Mouse (Mus musculus) splenic B cell, adult 2 months (primary cell): ENCODE data around the gene Lsm14b.

Experiments used
- DNase-seq: peaks from one replicate; pipeline ENCODE4 v3.0.0-alpha.2; 2011; ENCODE audit warnings: low read depth, low spot score
- H3K27me3 ChIP-seq: 2 replicates; pipeline ENCODE4 v1.6.1; 2012; ENCODE audit warnings: mild to moderate bottlenecking, low read length, moderate library complexity, mixed read lengths; ENCODE audit not compliant: control insufficient read depth, poor library complexity, insufficient read depth, severe bottlenecking
- H3K36me3 ChIP-seq: 2 replicates; pipeline ENCODE4 v1.6.1; 2012; ENCODE audit warnings: mild to moderate bottlenecking, low read length, moderate library complexity, mixed read lengths; ENCODE audit not compliant: control insufficient read depth, poor library complexity, insufficient read depth, severe bottlenecking

Gene Lsm14b

GRCm38 (mm10) chr2:180024401-180025098 is at the start of gene Lsm14b:
Lsm14b (plus strand) TSS chr2:180024987.
- Histone ChIP-seq H3K27me3 (no peaks in the 10 kb centered on the region), H3K36me3 (no peaks in the 10 kb centered on the region)
- DNase-seq: peak; percentile 99

- no peak for DNase-seq
Observed at GRCm38 (mm10) chr2:179975851-179976250, 48.9 kb upstream of the Lsm14b start.

GRCm38 (mm10) chr2:179976295-179976627 is 48.5 kb upstream of the Lsm14b start:
- DNase-seq: no peak
- Histone ChIP-seq H3K36me3 (no peaks in the 10 kb centered on the region), H3K27me3 (no peaks in the 10 kb centered on the region)

More at GRCm38 (mm10) chr2:179975851-179976250, 48.9 kb upstream of the Lsm14b start:
- Histone ChIP-seq H3K36me3 (no peaks in the 10 kb centered on the region), H3K27me3 (no peaks in the 10 kb centered on the region)

- H3K27me3 ChIP-seq: no peaks in the 10 kb centered on the region
Observed at GRCm38 (mm10) chr2:179976628-179977343, 48.0 kb upstream of the Lsm14b start, which contains the start of gene Taf4. Taf4 (minus strand) TSS chr2:179976646.

GRCm38 (mm10) chr2:179977344-179978025 is 47.3 kb upstream of the Lsm14b start:
- Histone ChIP-seq H3K36me3 (no peaks in the 10 kb centered on the region), H3K27me3 (no peaks in the 10 kb centered on the region)
- DNase-seq: no peak

More at GRCm38 (mm10) chr2:179976628-179977343, 48.0 kb upstream of the Lsm14b start, which contains the start of gene Taf4:
- H3K36me3 ChIP-seq: no peaks in the 10 kb centered on the region
- DNase-seq: peak; percentile 90

- DNase-seq: no peak
- H3K27me3 ChIP-seq: no peaks in the 10 kb centered on the region
Observed at GRCm38 (mm10) chr2:179978250-179978649, 46.5 kb upstream of the Lsm14b start.

GRCm38 (mm10) chr2:179979836-179980235 is 45.0 kb upstream of the Lsm14b start:
- Histone ChIP-seq H3K27me3 (no peaks in the 10 kb centered on the region), H3K36me3 (no peaks in the 10 kb centered on the region)
- DNase-seq: no peak

More at GRCm38 (mm10) chr2:179978250-179978649, 46.5 kb upstream of the Lsm14b start:
- no peaks in the 10 kb centered on the region for H3K36me3 ChIP-seq

- no peak for DNase-seq
- Histone ChIP-seq H3K36me3 (no peaks in the 10 kb centered on the region), H3K27me3 (no peaks in the 10 kb centered on the region)
Observed at GRCm38 (mm10) chr2:179980616-179981015, 44.2 kb upstream of the Lsm14b start.

- H3K36me3 ChIP-seq: no peaks in the 10 kb centered on the region
Observed at GRCm38 (mm10) chr2:179982715-179983114, 42.1 kb upstream of the Lsm14b start.

GRCm38 (mm10) chr2:179984830-179985229 is 40.0 kb upstream of the Lsm14b start:
- DNase-seq: no peak
- no peaks in the 10 kb centered on the region for H3K36me3 ChIP-seq
- no peaks in the 10 kb centered on the region for H3K27me3 ChIP-seq

More at GRCm38 (mm10) chr2:179982715-179983114, 42.1 kb upstream of the Lsm14b start:
- no peaks in the 10 kb centered on the region for H3K27me3 ChIP-seq
- DNase-seq: no peak

- H3K36me3 ChIP-seq: no peaks in the 10 kb centered on the region
- DNase-seq: no peak
- H3K27me3 ChIP-seq: no peaks in the 10 kb centered on the region
Observed at GRCm38 (mm10) chr2:179985695-179986094, 39.1 kb upstream of the Lsm14b start.

GRCm38 (mm10) chr2:179986437-179987022 is 38.3 kb upstream of the Lsm14b start:
- Histone ChIP-seq H3K27me3 (no peaks in the 10 kb centered on the region), H3K36me3 (no peaks in the 10 kb centered on the region)
- DNase-seq: no peak

GRCm38 (mm10) chr2:179989098-179989497 is 35.7 kb upstream of the Lsm14b start:
- no peak for DNase-seq
- no peaks in the 10 kb centered on the region for H3K36me3 ChIP-seq

GRCm38 (mm10) chr2:179993071-179993470 is 31.7 kb upstream of the Lsm14b start:
- DNase-seq: no peak
- Histone ChIP-seq H3K36me3 (no peaks in the 10 kb centered on the region), H3K27me3 (no peaks in the 10 kb centered on the region)

More at GRCm38 (mm10) chr2:179989098-179989497, 35.7 kb upstream of the Lsm14b start:
- H3K27me3 ChIP-seq: no peaks in the 10 kb centered on the region
